Mouse (Mus musculus): ENCODE data around the gene Mmp24. TPM values are rescaled to one million over a fixed set of nuclear protein-coding genes. Genes with fewer than 3 reads are reported as not detected.
"Not testable (repeated sequence)": the region's sequence is repeated elsewhere in the genome, so short reads cannot be mapped to it uniquely, and the experiment has no call there.

Gene Mmp24
- under 1 TPM; 0.05 TPM for total RNA-seq (2021)
- long read RNA-seq, experiment 1, result 0 reads
- long read RNA-seq, experiment 2, result 0 reads

DNA sequence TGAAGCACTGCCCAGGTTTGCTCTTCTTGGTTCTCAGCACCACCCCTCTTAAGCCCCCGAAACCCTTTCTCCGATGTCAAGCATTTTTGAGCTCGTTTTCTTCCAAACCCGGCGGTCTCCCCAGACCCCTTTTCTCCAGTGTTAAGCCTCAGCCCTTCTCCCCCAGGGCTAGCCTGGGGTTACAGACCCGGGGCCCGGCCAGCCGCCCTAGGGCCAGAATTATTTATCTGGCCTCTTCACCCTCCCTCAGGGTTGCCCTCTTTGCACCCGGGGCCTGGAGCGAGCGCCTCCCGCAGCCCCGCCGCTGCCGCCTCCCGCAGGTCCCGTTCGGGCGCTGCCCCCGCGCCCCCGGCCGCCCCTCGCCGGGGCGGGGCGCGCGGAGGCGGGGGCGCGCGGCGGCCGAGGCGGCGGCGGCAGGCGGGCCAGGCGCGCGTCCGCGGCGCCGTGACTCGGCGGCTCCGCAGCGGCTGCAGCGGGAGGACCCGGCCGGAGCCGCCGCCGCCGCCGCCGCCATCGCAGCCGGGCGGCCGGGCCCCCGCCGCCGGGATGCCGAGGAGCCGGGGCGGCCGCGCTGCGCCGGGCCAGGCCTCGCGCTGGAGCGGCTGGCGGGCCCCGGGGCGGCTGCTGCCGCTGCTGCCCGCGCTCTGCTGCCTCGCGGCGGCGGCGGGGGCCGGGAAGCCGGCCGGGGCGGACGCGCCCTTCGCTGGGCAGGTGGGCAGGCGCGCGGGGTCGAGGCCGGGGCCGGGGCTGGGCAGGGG is at the start of gene Mmp24:
Gene Mmp24, plus strand, starts transcription at position 416 of the 758 bp plus-strand sequence.
- DNase-seq (ENCODE audit: low spot score in 2 of 2), result no peak

DNA sequence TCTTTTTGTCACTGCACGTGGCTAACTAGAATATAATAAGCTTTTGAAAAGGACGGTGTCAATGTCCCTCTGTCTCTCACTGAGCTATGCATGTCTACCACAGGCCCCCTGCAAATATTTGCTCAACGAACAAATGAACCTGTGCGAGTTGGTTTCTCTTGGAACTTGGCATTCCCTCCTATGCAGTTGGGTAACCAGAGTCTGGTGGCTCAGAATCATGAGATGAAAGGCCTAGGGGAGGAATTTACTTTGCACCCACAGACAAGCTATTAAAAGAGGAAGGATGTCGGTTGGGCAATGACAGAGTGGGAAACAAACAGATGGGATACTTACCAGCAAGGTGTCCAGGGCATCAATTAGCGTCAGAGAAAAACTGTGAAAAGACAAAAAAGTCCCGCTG is 48.8 kb upstream of the Mmp24 start:
- DNase-seq (ENCODE audit: low spot score in 2 of 2), result no peak

DNA sequence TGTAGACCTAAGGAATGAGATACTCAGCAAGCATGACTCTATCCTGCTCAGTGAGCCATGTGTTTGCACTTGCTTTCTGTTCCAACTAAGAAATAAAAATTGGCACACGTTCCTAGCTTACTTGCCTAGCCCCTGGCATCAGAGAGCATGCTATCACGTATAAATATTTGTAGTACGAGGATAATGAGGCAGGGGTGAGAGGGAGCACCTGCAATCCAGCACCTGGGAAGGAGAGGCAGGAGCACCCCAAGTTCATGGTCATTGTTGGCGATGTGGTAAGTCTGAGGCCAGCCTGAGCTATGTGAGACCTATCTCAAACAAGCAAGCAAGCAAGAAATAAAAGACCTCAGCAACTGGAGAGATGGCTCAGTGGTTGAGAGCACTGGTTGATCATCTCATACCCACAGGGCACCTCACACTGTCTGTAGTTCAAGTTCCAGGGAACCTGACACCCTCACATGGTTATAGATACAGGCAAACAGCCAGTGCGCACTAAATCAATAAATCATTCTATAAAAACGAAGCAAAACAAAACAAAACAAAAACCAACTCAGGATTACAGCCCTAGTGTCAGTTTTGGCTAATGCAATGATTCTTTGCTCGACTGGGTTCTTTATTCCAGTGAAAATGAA is 47.3 kb upstream of the Mmp24 start:
- no peak for DNase-seq (ENCODE audit: low spot score in 2 of 2)

DNA sequence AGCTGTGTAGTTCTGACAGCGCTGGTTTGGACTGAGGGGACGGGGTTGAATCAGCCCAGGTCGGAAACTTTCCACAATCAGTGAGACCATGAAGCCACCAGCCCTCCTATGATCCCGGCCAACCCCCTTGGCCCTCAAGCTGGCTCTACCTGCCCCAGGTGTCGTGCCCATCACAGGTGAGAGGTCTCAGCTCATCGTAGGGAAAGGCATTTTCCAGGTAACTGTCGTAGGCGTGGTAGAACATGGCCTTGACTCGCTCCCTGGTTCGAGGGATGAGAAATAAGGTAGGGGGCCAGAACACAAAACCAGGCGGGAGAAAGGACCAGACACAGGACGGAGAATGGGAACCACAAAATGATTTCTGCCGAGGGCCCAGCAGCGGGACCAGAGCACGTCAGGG is 46.4 kb upstream of the Mmp24 start:
- no peak for DNase-seq (ENCODE audit: low spot score in 2 of 2)

DNA sequence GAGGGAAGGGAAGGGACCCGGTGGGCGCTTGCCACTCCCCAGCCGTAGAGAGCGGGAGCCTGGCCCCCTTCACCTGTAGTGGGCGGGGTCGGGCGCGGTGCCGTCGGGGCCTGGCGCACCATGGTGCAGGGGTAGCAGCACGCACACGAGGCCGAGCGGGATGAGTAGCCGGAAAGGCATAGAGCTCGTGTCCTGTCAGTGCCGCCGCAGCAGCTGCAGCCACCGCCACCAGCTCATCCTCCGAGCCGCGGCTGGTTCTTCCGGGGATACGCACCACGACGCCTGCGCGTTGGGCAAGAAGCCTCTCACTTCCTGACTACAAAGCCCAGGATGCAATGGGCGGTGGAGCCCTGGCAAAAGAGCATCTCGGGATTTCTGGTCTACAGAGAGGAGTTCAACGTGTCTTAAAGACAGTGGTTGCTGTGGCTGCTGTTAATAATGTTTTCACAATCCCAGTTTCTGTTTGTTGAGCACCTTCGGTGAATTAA is 45.9 kb upstream of the Mmp24 start, which contains the start of gene Edem2:
Gene Edem2, minus strand, starts transcription at position 318 of the 488 bp plus-strand sequence.
- peak; percentile 75 to 90 for DNase-seq (ENCODE audit: low spot score in 2 of 2)

DNA sequence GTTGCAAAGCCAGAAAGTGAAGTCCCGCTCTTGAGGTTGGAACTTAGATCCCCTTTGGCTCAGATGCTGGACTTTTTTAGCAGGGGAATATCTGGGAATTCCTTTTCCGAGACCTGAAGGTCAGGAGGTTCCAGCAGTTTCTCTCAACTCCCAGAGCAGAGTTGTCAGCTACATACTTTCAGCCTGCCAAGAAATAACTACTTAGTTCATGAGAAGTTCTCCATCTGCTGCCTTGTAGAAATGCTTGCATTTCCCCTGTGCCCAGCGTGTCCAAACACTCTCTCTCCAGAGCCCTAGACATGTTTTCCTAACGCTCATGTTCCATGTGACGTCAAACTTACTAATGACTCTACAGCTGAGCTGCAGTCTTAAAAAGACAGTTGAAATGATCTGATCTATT is 40.1 kb upstream of the Mmp24 start:
- no peak for DNase-seq (ENCODE audit: low spot score in 2 of 2)

DNA sequence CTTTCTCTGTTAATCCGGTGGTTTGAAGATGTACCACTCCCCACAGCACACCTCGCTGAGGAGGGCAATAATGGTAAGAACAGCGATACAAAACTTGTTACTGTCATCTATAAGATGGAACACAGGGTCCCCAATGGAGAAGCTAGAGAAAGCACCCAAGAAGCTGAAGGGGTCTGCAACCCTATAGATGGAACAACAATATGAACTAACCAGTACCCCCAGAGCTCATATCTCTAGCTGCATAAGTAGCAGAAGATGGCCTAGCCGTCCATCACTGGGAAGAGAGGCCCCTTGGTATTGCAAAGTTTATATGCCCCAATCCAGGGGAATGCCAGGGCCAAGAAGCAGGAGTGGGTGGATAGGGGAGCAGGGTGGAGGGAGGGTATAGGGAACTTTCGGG is 39.4 kb upstream of the Mmp24 start, which contains the start of gene Gm17581:
Gene Gm17581, minus strand, starts transcription at position 101 of the 400 bp plus-strand sequence.
- DNase-seq (ENCODE audit: low spot score in 2 of 2), result not testable (repeated sequence)

DNA sequence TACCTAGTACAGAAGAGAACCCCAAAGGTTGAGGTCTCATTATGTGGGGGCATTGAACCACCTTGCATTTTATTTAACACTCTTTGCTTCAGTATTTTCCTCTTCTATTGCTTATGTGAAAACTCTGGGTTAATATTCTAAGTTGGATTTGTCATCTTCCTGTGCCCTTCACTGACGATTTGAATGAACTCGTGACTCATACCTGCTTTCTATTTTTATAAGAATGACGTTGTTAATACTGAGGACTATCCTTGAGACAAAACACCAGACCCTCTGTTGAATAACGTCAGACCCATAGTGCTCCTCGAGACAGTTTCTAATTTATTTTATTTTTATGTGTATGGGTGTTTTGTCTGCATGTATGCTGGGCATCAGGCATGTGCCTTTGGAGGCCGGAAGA is 38.2 kb upstream of the Mmp24 start:
- DNase-seq (ENCODE audit: low spot score in 2 of 2), result no peak

DNA sequence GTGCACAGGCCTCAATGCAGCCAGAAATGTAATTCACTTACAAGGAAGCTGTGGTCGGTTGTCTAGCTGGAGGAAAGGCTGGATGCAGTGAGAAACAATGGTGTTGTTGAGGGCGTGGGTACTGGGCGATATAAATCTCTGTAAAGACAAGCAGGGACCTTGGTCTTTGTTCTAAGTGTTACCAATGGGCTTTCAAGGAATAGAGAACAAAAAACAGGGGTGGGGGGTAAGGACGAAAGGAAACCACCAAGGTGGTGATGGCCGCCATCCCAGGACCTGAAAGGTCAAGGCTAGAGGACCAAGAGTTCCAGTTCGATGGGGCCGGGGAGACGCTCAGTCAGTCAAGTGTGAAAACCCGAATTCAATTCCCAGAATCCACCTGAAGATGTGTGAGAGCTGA is 37.3 kb upstream of the Mmp24 start:
- no peak for DNase-seq (ENCODE audit: low spot score in 2 of 2)

DNA sequence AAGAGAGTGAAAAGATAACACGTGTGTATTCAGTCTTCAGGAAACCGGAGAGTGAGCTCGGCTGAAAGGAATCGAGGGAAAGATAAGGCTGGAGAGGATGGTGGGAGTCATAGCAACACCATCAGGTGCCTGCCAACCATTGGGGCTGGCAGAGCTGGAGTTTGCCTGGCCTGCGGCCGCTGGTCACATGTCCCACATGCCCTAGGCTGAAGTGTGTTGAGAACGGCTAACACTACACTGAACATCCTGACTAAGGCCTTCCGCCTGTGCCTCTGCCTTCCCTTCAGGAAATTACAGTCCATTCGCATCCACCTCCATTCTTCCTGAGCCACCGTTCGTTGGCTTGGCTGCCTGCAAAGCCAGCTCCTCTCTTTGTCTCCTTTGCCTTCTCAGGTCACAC is 32.9 kb upstream of the Mmp24 start:
- DNase-seq (ENCODE audit: low spot score in 2 of 2), result no peak

DNA sequence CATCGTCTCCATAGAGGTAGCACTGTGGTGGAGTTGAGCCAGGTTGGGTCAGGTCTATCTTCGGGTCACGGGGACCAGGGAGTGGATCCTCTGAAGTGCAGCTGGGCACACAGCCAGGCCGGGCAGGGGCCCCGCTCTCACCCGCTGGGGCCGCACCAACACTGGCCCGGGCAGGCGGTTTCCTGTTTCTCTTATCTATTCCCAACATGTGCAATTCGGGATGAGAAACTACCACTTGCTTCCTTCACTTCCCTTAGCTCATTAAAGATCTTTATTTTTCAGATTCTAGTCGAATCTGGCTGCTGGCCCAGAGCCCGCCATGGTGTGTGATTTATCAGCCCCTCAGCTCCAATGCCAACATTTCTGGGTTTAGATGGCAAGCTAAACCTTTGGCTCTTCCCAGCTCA is 32.2 kb upstream of the Mmp24 start:
- no peak for DNase-seq (ENCODE audit: low spot score in 2 of 2)

DNA sequence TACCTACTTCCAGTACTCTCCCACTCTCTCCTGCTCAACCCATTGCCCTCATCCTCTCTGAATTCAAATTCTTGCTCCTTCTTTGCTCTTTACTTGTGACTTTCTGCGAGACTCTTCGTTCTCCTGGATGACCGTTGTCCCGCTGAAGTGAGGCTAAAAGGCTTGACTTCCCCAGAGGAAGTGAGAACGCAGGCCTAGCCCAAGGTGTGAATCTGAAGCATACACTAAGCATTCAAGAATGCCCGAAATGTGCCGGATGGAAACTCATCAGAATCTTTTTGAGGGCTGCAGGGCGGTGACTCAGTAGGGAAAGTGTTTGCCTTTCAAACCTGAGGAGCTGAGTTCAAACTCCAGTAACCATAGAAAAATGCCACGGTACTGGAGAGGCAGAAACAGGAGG is 31.8 kb upstream of the Mmp24 start:
- DNase-seq (ENCODE audit: low spot score in 2 of 2), result no peak

DNA sequence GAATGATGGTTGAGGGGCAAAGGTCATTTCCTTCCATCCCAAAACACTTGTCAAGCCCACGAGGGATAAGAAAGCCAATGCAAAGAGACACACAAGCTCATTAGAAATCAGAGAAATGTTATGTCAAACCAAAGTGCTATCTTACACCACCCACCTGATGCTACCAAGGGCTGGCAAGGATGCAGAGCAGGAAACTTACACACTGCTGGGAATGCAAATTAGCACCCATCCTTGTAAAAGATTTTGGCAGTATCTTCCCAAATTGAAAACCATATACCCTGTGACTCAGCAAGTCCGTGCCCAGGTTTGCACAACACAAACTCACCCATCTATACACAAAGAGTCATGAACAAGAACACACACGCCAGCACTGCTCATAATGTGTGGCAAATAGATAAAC is 29.7 kb upstream of the Mmp24 start:
- DNase-seq (ENCODE audit: low spot score in 2 of 2), result no peak

DNA sequence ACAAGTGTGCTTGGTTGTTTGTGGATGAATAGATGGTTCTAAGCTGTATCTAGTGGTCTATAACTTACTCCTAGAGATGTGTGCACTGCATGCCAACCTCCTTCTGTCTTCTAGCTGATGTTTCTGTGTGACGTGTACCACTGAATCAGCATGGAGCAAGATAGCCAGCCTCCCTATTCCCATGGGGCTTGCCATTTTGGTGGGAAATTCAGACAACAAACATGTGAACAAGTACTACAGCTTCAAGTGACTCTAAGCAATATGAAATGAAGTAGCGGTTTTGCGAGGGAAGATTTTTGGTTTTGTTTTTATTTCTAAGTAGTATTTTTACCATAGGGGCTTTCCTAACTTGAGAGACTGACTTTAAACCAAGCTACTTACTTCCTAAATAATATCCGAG is 25.7 kb upstream of the Mmp24 start:
- DNase-seq (ENCODE audit: low spot score in 2 of 2), result no peak

DNA sequence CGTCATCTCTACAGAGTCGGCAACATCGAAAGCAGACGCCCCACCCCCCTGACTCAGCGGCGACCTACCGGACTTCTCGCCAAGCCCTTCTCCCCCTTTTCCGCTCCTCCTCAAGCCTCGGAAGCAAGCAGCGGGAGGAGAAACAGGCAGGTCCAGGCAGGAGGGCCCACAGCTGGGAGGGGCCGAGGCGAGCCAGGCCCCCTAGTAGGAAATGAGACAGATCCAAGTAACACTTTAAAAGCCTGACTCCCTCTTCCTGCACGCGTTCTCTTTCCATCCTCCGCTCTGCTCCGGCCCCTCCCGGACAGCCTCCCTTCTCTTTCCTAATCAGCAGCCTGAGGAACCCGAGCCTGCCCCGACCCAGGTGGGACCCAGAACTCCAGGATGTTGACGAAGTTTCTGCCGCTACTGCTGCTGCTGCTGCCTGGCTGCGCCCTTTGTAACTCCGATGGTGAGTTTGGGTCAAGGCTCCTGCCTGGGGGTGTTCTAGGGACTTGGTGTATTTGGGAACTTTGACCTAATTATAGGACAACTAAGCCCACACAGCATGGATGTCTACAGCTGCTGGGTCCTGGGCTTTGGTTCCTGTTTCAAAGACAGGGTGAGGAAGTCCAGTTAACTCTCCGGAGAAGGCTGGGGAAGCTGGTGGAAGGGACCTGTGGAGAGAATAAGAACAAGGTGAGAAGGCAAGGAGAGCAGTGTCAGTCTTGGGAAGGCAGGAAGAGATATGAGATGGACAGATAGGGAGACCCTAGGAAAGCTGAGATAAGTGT is 23.9 kb upstream of the Mmp24 start, which contains the start of gene Procr:
Gene Procr, plus strand, starts transcription at position 104 of the 773 bp plus-strand sequence.
- DNase-seq (ENCODE audit: low spot score in 2 of 2), result peak; percentile 29 to 47

DNA sequence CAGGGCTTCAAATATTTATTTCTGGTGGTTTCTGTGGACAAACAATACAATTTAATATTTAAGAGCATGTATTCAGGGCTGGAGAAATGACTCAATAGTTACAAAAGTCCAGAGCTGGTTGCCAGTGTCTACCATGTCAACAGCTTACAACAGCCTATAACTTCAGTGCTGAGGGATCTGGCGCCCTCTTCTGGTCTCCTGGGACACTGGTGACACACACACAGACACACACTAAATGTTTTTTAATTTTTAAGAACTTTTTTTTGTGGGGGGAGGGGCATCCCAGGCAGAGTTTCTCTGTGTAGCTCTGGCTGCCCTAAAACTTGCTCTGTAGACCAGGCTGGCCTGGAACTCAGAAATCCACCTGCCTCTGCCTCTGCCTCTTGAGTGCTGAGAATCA is 19.4 kb upstream of the Mmp24 start:
- peak in 1 of 2 experiments; percentile 40 for DNase-seq (ENCODE audit: low spot score in 2 of 2)

DNA sequence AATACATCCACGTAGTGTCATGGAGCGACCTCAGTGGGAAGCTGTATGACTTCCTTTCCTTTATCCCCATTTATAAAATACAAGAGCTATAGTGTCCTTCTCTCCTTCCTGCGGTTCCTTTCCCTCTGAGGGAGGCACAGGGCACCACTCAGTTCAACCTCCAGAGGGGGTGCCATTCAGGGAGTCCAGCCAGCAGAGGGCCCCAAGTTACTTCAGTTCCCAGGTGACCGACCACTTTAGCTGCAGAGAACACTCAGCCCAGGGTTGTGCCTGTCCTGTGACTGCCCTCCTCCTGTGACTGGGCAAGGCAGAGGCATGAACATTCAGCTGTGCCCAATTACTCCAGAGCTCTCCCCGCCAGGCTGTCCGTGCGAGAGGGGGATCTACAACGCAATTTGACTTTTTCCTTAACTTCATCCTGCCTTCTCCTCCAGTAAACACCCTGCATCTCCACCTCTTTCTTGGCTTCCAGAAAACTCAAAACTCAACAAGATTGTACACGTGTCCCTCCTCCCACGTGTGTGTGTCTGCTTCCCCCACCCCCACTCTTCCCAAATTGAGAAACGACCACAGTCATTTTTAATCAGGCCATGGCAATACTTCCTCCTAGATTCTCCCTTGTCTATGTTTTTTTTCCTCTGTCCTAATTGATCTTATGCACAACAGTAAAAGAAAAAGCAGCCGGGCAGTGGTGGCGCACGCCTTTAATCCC is 18.1 kb upstream of the Mmp24 start:
- DNase-seq (ENCODE audit: low spot score in 2 of 2), result no peak

DNA sequence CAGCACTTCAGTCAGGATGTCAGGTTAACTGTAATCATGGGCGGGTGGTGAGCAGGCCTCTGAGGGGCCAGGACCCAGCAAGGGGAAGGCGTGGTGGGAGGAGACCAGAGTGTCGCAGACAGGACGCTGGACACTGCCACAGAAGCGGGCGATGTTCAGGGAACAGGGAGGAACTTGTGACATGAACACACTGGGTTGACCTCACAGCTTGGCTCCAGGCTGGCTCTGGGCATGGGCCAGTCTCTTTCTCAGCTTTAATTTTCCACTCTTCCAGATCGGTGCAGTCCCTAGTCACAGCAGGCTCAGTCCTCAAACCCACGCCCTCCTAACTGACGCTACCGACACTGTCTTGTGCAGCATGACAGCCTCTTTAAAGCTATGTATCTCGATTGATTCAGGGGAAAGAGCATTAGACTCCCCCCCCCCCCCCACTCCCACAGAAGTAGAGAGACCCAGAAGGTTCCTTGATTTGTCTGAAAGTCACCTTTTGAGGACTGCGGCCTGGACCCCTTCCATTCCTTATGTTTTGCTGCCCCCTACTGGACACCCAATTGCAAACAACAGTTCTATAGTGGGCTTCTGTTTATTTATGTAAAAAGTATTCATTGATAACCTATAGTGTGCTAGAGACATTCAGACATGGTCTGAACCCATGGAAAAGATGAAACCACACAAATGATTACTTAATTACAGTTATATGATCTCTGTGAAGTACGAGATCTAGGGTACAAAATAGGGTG is 10.3 kb upstream of the Mmp24 start:
- DNase-seq (ENCODE audit: low spot score in 2 of 2), result peak; percentile 58 to 79

DNA sequence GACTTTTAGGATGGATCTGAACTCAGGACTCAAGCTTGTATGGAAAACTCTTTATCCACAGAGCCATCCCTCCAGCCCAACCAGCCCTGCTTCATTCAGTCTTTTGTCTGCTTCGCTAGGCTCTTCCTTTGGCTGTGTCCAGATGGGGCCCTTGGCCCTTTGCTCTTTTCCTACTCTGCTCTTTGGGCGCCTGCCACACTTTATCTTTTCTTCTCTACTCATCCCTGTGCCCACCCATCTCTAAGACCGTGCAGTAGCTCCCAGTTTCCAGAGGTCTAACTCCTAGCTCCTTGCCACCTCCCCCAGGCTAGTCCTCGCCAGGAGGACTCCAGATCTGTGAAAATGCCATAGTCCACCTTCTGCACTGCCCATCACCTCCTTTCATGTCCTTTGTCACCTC is 1.5 kb upstream of the Mmp24 start:
- no peak for DNase-seq (ENCODE audit: low spot score in 2 of 2)

DNA sequence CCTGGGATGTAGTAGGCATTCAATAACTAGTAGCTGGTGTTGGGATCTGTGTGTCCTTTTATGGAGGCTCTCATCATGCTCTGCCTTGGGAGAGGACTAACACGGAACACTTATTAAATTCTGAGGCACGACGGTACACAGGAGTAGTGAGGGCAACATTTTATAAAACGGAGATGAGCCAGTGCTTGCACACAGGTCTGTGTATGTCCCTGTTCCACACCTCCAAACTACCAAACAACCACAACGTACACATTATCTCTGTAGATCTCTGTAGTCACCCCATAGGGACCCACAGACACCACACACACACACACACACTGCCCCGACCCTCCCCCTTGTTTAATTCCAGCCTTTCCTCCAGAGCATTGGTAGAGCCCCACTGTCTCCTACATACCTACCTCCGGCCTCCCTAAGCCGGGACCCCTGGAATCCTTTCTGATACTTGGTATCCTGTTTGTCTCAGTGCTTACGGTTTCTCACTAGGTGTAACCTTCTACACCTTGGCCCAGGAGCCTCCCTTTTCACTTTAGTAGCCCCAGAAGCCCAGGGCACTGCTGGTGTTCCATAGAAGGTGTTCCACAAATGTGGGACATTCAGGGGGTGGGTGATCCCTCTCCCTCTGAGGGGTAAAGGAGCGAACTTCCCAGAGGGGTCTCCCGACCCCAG is 748 bp upstream of the Mmp24 start:
- no peak for DNase-seq (ENCODE audit: low spot score in 2 of 2)
